Mouse (Mus musculus) limb, embryonic 12.5 days (tissue): ENCODE measurements around the gene Slc12a3. TPM values are rescaled to one million over a fixed set of nuclear protein-coding genes. Genes with fewer than 3 reads are reported as not detected.
A peak's percentile ranks its signal among the peaks of the same experiment; 100 is the strongest.

Source experiments
- ATAC-seq: fragments of 200-750 bp; cut with Nextera tagmentation; 2 replicates; pipeline ENCODE4 v1.8.0; 2017; ENCODE audit warnings: low read depth, moderate TSS enrichment; ENCODE audit not compliant: insufficient number of reproducible peaks, insufficient read depth, low FRiP score, low TSS enrichment
- H3K27ac ChIP-seq: fragments of 300-500 bp; sonication (generic); 2 replicates; pipeline ENCODE4 v1.5.1; 2016; ENCODE audit warnings: mild to moderate bottlenecking, moderate library complexity
- H3K27me3 ChIP-seq: fragments of 300-500 bp; sonication (generic); 2 replicates; pipeline ENCODE4 v1.6.1; 2016; ENCODE audit warnings: mild to moderate bottlenecking, moderate library complexity
- H3K36me3 ChIP-seq: fragments of 300-500 bp; sonication (generic); 2 replicates; pipeline ENCODE4 v1.6.1; 2016; ENCODE audit warnings: mild to moderate bottlenecking, moderate library complexity
- H3K4me1 ChIP-seq: fragments of 300-500 bp; sonication (generic); replicated peaks from 2 replicates; pipeline ENCODE4 v1.6.1; 2016
- H3K4me2 ChIP-seq: fragments of 300-500 bp; sonication (generic); 2 replicates; pipeline ENCODE4 v1.6.1; 2016; ENCODE audit warnings: mild to moderate bottlenecking, moderate library complexity
- H3K4me3 ChIP-seq: fragments of 300-500 bp; sonication (generic); replicated peaks from 2 replicates; pipeline ENCODE4 v1.5.1; 2016; ENCODE audit warnings: mild to moderate bottlenecking
- H3K9ac ChIP-seq: fragments of 300-500 bp; sonication (generic); replicated peaks from 2 replicates; pipeline ENCODE4 v1.6.1; 2016; ENCODE audit warnings: mild to moderate bottlenecking, moderate library complexity
- H3K9me3 ChIP-seq: fragments of 300-500 bp; sonication (generic); 2 replicates; pipeline ENCODE4 v1.6.1; 2016; ENCODE audit warnings: mild to moderate bottlenecking, moderate library complexity
- WGBS: fragments of 180-500 bp; shearing (Covaris S2); methylation state at CpG from one replicate; pipeline ENCODE4 v1.1.7; 2016; 5-methylcytosine and 5-hydroxymethylcytosine counted together
- polyA plus RNA-seq: library from polyadenylated mRNA; unstranded; fragments of >200 nt; fragmentation: Nextera tagmentation; extraction: Ambion mirVana; gene quantifications from 2 replicates; pipeline ENCODE4 v1.2.1, GENCODE M21; 2016

Slc12a3 gene
- polyA plus RNA-seq, 1 experiment from 2014 or later = not detected

DNA sequence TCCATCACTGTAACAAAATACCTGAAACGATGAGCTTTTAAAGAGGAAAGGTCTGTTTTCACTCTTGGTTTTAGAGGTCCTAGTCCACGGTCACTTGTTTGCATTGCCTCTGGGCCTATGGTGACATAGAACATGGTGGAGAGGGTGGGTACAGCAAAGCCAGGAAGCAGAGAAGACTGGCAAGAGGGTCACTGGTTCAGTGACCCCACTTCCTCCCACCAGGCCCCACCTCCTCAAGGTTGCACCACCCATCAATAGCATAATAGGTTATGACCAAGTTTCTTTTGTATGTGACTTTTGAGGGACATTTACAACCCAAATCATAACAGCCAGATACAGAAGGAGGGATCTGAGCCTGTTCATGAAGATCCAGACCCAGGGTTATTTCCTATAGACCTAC is 47.6 kb downstream of the Slc12a3 start:
- ATAC-seq = no peak
- H3K27me3 ChIP-seq = no peaks in the 10 kb centered on the region
- WGBS = 100% methylated on average over 2 of the region's 2 CpGs
- no peak overlapping the region for H3K4me2 ChIP-seq
- H3K9ac ChIP-seq = no peak overlapping the region
- no peaks in the 10 kb centered on the region for H3K9me3 ChIP-seq
- no peaks in the 10 kb centered on the region for H3K36me3 ChIP-seq
- peaks cover 9% of the 10 kb centered on the region for H3K4me1 ChIP-seq
- H3K27ac ChIP-seq = no peak overlapping the region; the same call in 1 of the 2 replicates
- H3K4me3 ChIP-seq = no peak overlapping the region

DNA sequence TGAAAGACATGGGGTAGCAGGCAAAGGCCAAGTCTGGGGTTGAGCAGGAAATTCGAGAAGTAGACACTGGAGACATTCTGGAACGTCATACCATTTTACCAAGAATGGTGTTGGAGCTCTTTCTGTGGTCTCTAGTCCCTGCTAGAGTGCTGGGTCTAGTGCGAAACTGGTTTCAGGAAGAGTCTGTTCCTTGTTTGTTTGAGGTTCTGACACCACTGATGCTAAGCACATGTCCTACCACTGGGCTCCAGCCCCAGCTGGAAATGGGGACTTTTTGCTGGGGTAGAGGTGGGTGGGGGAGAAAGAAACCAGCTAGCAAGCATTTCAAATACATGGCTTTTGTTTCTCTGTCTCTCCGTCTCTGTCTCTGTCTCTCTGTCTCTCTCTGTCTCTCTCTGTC is 48.0 kb downstream of the Slc12a3 start:
- H3K9ac ChIP-seq = no peak overlapping the region
- peaks cover 9% of the 10 kb centered on the region for H3K4me1 ChIP-seq
- ATAC-seq = no peak
- WGBS = 82% methylated on average over 4 of the region's 4 CpGs
- H3K27ac ChIP-seq = no peak overlapping the region; the same call in 1 of the 2 replicates
- H3K4me2 ChIP-seq = no peak overlapping the region
- H3K4me3 ChIP-seq = no peak overlapping the region
- no peaks in the 10 kb centered on the region for H3K9me3 ChIP-seq
- no peaks in the 10 kb centered on the region for H3K27me3 ChIP-seq
- no peaks in the 10 kb centered on the region for H3K36me3 ChIP-seq

DNA sequence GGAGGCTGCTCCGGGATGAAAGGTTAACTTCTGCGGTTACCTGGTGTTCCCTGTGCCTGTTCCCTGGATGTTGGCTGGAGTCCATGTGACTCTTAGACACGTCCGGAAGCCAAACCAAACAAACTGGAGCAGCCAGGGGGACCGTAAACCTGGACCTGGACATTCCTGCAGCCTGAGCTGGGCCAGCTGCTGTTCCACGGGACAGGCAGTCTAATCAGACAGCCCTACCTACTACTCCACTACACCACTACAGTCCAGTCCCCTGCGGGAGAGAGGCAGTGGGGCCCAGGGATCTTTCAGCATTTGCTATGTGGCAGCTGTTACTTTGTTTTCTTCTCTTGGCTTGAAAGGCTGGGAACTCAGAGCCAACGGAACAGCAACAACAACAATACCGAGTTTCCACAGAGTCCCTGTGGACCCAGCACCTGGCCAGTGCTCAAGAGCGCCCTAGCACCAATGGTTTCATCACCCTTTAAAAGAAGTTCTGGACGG is 48.8 kb downstream of the Slc12a3 start:
- H3K4me2 ChIP-seq = no peak overlapping the region
- H3K4me3 ChIP-seq = no peak overlapping the region
- peak overlapping the region; percentile 69 for H3K27ac ChIP-seq
- peaks cover 9% of the 10 kb centered on the region for H3K4me1 ChIP-seq
- WGBS = 45% methylated on average over 11 of the region's 11 CpGs
- no peak overlapping the region for H3K9ac ChIP-seq
- H3K9me3 ChIP-seq = no peaks in the 10 kb centered on the region
- peak; percentile 91 for ATAC-seq
- no peaks in the 10 kb centered on the region for H3K36me3 ChIP-seq
- no peaks in the 10 kb centered on the region for H3K27me3 ChIP-seq

DNA sequence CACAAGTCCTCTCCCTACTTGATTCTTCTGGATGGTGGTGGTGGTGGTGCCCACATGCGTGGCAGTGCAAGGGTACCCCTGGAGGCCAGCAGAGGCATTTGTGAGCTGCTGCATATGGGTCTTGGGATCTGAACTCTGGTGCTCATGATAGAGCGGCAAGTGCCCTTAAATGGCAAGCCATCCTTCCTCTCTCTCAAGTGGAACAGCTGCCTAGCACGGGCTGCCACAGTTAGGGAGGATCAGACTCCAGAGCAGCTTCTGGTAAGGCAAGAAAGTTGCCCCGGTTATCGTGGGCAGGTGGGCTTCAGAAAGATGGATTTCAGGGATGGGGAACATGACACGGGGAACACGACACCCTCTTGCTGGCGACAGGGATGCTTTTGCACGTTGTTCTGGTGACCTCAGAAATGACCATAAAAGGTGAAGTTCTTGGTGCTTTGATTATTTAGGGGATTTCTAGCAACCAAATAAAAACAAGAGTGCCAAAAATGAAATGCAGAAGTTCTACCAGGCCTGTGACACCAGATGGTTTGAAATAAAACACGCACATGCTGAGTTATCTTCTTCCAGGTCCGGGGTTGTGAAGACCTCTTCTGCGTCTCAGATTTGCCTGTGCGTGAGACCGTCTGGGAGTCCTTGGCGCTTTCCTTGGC is 49.9 kb downstream of the Slc12a3 start:
- 84% methylated on average over 15 of the region's 15 CpGs for WGBS
- H3K4me3 ChIP-seq = no peak overlapping the region
- peaks cover 9% of the 10 kb centered on the region for H3K4me1 ChIP-seq
- no peak overlapping the region for H3K9ac ChIP-seq
- H3K36me3 ChIP-seq = no peaks in the 10 kb centered on the region
- H3K4me2 ChIP-seq = no peak overlapping the region
- H3K27ac ChIP-seq = no peak overlapping the region
- no peak for ATAC-seq
- no peaks in the 10 kb centered on the region for H3K27me3 ChIP-seq
- no peaks in the 10 kb centered on the region for H3K9me3 ChIP-seq

DNA sequence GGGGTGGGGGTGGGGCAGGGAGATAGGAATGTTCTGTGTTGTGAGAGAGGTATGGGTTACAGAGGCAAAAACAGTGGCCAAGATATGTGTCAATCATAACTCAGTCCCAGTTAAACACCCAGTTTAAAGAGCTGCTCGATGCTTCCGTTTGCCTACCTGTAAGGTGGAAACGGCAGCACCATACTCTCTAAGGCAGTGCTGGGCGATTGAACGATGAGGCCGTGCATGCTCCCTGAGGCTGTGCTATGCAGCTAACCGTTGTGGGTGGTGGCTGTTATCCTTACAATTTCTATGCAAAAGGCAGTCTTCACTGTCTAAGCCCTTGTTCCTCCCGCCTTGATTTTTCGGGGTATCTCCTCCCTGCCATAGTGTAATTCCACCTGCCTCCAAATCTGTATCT is 50.7 kb downstream of the Slc12a3 start:
- no peaks in the 10 kb centered on the region for H3K9me3 ChIP-seq
- ATAC-seq = no peak
- H3K9ac ChIP-seq = no peak overlapping the region
- no peak overlapping the region for H3K4me2 ChIP-seq
- WGBS = 89% methylated on average over 9 of the region's 9 CpGs
- peaks cover 9% of the 10 kb centered on the region for H3K4me1 ChIP-seq
- no peaks in the 10 kb centered on the region for H3K36me3 ChIP-seq
- H3K27me3 ChIP-seq = no peaks in the 10 kb centered on the region
- no peak overlapping the region for H3K27ac ChIP-seq
- H3K4me3 ChIP-seq = no peak overlapping the region

DNA sequence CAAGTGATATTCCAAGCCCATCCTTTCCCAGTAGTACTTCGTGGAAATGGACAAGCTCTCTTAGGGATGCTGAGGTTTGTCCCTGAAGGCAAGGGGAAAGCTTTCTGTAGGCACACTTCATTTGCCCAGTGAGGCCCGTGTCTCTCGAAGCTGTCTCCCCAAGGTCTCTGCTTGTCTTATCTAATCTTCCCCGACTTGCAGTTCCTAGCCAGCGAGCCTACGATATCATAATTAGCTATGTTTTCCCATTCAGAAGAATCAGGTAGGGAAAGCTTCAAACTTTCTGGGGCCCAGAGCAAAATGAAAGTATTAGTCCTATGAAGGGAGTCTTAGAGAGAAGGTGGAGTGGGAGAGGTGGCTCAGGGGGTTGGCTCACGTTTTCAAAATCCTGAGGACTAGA is 55.2 kb downstream of the Slc12a3 start:
- H3K9me3 ChIP-seq = no peaks in the 10 kb centered on the region
- ATAC-seq = no peak
- H3K36me3 ChIP-seq = no peaks in the 10 kb centered on the region; the same call in 1 of the 2 replicates
- H3K27ac ChIP-seq = no peak overlapping the region
- 90% methylated on average over 7 of the region's 7 CpGs for WGBS
- no peak overlapping the region for H3K4me3 ChIP-seq
- no peak overlapping the region for H3K4me2 ChIP-seq
- H3K27me3 ChIP-seq = no peaks in the 10 kb centered on the region
- H3K4me1 ChIP-seq = peaks cover 9% of the 10 kb centered on the region
- no peak overlapping the region for H3K9ac ChIP-seq

DNA sequence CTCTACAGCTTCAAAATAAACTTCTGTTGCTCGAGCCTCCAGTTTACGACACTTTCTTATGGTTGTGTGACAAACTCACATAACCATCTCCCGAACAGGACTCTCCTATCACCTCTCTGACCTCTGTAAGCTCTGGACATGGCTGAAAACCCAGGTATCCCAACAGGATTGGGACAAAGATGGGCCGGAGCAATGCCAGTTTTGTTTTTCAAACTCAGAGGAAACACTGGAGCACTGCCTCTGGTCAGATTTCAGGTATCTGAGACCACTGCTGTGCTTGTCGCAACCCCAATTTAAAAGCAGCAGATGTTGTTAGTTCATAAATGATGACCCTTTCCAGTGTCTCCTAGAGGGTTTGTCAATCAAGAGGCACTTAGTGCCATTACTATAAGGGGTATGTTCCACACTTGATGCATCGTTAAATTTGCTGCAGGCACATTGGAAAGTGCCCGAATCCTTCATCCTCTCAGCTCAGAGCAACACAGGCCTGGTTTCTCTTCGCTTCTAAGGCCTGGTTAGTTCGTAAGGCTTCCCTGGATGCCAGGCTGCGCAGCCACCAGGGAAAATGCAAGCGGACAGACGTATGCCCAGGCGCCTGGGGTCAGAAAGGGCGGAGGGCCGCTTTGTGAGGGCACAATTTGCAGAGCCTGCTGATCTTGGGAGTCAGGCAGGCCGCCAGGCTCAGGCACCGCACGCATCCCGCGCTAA is 56.7 kb downstream of the Slc12a3 start:
- 22% methylated on average over 20 of the region's 20 CpGs for WGBS
- Histone ChIP-seq H3K4me3 (peak overlapping the region; percentile 76), H3K36me3 (peaks cover 15% of the 10 kb centered on the region), H3K9me3 (no peaks in the 10 kb centered on the region), H3K27ac (peak overlapping the region; percentile 85), H3K4me1 (peaks cover 9% of the 10 kb centered on the region), H3K4me2 (peak overlapping the region; percentile 82), H3K9ac (peak overlapping the region; percentile 85), H3K27me3 (no peaks in the 10 kb centered on the region)
- ATAC-seq = no peak

DNA sequence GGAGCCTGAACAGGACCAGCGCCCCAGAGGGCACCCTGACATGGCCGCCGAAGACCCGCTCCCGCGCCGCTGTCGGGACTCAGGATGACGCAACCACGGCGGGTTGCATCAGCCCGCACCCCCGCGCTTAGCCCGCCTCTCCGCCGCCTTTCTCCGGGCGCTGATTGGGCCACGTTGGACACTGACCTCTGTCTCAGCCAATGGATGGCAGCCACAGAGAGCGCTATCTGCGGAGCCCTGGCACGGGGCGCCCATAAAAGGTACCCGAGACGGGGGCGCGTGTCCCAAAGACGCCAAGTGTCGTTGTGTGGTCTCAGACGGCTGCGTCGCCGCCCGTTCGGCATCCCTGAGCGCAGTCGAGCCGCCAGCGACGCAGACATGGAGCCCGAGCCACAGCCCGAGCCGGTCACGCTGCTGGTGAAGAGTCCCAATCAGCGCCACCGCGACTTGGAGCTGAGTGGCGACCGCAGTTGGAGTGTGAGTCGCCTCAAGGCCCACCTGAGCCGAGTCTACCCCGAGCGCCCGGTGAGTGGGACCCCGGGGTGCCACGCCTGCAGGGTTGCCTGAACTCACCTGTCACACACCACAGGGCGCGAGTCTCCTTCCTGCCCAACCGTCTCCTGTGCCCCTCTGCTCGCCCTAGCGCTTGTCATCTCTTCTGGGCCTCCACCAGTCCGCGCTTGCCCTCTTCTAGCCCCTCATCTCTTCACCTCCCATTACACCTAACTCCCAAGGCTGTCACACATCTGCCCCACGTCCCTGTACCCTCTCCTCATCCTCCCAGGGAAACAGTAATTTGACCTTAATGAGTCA is 57.4 kb downstream of the Slc12a3 start, which contains the start of gene Herpud1:
TSS of gene Herpud1 (plus strand) at position 225 of the 813 bp plus-strand sequence.
- H3K27ac ChIP-seq = peak within 1 kb of the TSS; percentile 85
- peak within 1 kb of the TSS; percentile 76 for H3K4me3 ChIP-seq
- under 1% methylated on average over 65 of the region's 65 CpGs for WGBS
- H3K9me3 ChIP-seq = no peaks in the 10 kb centered on the region
- peak; percentile 96 for ATAC-seq
- peaks cover 9% of the 10 kb centered on the region for H3K4me1 ChIP-seq
- peak within 1 kb of the TSS; percentile 82 for H3K4me2 ChIP-seq
- H3K27me3 ChIP-seq = no peaks in the 10 kb centered on the region
- H3K9ac ChIP-seq = peak within 1 kb of the TSS; percentile 85
- H3K36me3 ChIP-seq = peaks cover 23% of the 10 kb centered on the region

DNA sequence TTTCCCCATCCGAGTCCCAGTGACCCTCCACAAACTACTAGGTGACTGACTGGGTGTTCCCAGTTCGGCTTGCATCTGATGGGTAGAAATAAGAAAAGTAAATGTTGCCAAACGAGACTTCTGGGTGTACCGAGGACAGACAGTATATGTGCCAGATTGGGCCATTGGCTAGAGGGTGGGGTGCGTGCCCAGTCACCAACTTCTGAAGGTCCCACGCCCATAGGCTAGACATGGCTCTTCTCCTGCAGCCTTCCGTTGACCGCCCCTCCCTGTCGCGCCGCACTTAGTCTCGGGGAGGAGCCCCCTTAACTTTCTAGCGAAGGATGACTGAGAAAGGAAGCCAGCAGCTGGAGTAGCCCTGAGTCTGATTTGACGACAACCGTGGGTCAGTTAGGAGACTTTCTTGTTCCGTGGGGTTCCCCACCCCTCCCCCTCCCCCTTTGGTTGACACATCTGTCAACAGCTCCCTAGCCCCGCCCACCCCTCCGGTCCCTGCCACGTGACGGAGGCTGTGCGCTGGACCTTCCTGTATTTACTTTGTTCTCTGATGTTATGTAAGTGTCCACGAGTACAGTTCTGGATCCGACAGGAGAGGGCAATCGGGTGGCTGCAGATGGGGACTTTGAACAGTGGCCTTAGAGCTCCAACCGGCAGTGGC is 58.2 kb downstream of the Slc12a3 start:
- Histone ChIP-seq H3K27me3 (no peaks in the 10 kb centered on the region), H3K27ac (peak overlapping the region; percentile 73), H3K4me1 (peaks cover 9% of the 10 kb centered on the region), H3K36me3 (peaks cover 30% of the 10 kb centered on the region), H3K4me2 (peak overlapping the region; percentile 82), H3K9me3 (no peaks in the 10 kb centered on the region), H3K9ac (peak overlapping the region; percentile 83), H3K4me3 (peak overlapping the region; percentile 76)
- under 1% methylated on average over 25 of the region's 25 CpGs for WGBS
- ATAC-seq = peak; percentile 50; the same call in 1 of the 2 replicates

DNA sequence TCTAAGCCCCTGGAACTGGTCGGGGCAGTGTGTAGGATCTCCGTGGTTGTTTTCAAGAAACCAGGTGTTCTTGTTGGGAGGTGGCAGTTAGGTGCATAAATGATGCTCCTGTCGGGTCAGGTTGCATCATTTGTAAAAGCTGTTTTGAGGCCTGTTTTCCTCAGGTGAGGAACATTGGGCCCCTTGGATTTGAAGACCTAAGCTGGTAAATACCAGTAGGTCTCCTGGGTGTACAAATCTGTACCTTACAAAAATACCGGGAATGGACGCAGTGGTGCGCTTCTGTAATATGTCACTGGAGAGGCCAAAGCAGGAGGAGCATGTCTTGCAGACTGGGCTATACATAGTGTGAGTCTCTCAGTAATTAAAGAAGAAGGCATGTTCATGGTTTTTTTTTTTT is 58.8 kb downstream of the Slc12a3 start:
- H3K27ac ChIP-seq = peak overlapping the region; percentile 60
- peak overlapping the region; percentile 76 for H3K4me3 ChIP-seq
- H3K36me3 ChIP-seq = peaks cover 36% of the 10 kb centered on the region
- H3K4me2 ChIP-seq = peak overlapping the region; percentile 82
- peaks cover 9% of the 10 kb centered on the region for H3K4me1 ChIP-seq
- no peak for ATAC-seq
- no peaks in the 10 kb centered on the region for H3K9me3 ChIP-seq
- peak overlapping the region; percentile 83 for H3K9ac ChIP-seq
- H3K27me3 ChIP-seq = no peaks in the 10 kb centered on the region
- 27% methylated on average over 6 of the region's 6 CpGs for WGBS
